Mouse (Mus musculus) cortical plate, adult 2 months (tissue): ENCODE measurements around the gene Trim59.

Source experiments
- CTCF ChIP-seq: fragments of 200-500 bp; IDR thresholded peaks from 2 replicates; pipeline ENCODE4 v1.5.1; 2011; ENCODE audit warnings: mild to moderate bottlenecking, control low read depth, low read length; ENCODE audit not compliant: insufficient read depth; ENCODE audit errors: extremely low read depth
- POLR2A ChIP-seq: fragments of 200-500 bp; IDR thresholded peaks from 2 replicates; pipeline ENCODE4 v1.6.1; 2011; ENCODE audit warnings: mild to moderate bottlenecking, low read length, control low read depth; ENCODE audit not compliant: insufficient read depth; ENCODE audit errors: extremely low read depth

GRCm38 (mm10) chr3:69045400-69045703 lies 797 bp upstream of the Trim59 start:
- TF ChIP-seq POLR2A (no peak), CTCF (no peak)
